Mouse (Mus musculus): ENCODE data around the gene Galnt10. TPM values are rescaled to one million over a fixed set of nuclear protein-coding genes. Genes with fewer than 3 reads are reported as not detected.

Gene Galnt10
- polyA plus RNA-seq, 1 experiment from 2014 or later = 19.7 TPM

DNA sequence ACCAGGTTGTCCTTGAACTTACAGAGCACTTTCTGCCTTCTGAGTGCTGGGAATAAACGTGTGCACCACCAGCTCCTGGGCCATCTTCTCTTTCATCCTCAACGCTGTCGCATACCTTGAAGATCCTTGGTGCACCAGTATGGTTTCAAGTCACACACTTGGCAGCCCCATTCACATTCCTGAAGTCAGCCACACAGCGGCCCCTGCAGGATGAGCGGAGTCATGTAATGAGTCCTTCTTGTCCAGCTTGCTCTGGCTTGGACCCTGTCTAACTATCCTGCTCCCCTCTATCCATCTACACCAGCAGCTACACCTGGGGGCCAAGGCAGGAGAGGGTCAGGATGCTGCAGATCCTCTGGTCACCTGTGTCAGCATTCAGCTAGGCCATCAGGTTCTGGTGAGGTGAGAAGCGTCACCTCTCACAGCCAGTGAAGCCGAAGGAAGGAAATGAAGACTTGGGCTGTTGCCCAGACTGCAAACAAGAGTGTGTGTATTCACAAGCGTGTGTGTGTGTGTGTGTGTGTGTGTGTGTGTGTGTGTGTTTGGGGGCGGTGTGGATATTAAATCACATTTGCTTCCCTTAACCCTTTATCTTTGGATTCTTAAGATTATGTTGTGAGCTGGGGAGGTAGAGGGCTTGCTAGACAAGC is 18.0 kb upstream of the Galnt10 start:
- H3K4me1 ChIP-seq (ENCODE audit: control insufficient read depth, insufficient read depth, low read length) = peaks cover 17% of the 10 kb centered on the region; the same call in 1 of the 2 replicates
- H3K4me2 ChIP-seq (ENCODE audit: low read depth, low read length) = no peak overlapping the region
- H3K9ac ChIP-seq (ENCODE audit: low read depth, low read length) = no peak overlapping the region
- DNase-seq (ENCODE audit: low spot score) (peak; percentile 70), ATAC-seq (ENCODE audit: low read depth) (peak; percentile 21; the same call in 1 of the 2 replicates)
- H3K9me3 ChIP-seq (ENCODE audit: control insufficient read depth, low read length) = no peaks in the 10 kb centered on the region
- 43% methylated on average over 9 of the region's 9 CpGs for WGBS
- H3K4me3 ChIP-seq (ENCODE audit: low read depth, low read length) = no peak overlapping the region
- no peaks in the 10 kb centered on the region for H3K36me3 ChIP-seq (ENCODE audit: control insufficient read depth, insufficient read depth, low read length)
- no peaks in the 10 kb centered on the region; the same call in 1 of the 2 replicates for H3K27me3 ChIP-seq (replicated peaks; ENCODE audit: control insufficient read depth, insufficient read depth, low read length)
- no peak overlapping the region for H3K27ac ChIP-seq (replicated peaks; ENCODE audit: low read depth, low read length)

- ATAC-seq (ENCODE audit: low read depth) = no peak
- 66% methylated on average over 5 of the region's 7 CpGs for WGBS
- H3K4me2 ChIP-seq (ENCODE audit: low read depth, low read length) = no peak overlapping the region
These were observed 13.3 kb upstream of the Galnt10 start for GRCm38 (mm10) chr11:57631805-57632485.

GRCm38 (mm10) chr11:57633006-57633405 is 12.2 kb upstream of the Galnt10 start:
- no peak overlapping the region for H3K9ac ChIP-seq (ENCODE audit: low read depth, low read length)
- 93% methylated on average over 2 of the region's 2 CpGs for WGBS
- H3K4me3 ChIP-seq (ENCODE audit: low read depth, low read length) = no peak overlapping the region
- no peaks in the 10 kb centered on the region for H3K9me3 ChIP-seq (ENCODE audit: control insufficient read depth, low read length)
- ATAC-seq (ENCODE audit: low read depth) (no peak), DNase-seq (ENCODE audit: low spot score) (no peak)
- H3K27ac ChIP-seq (replicated peaks; ENCODE audit: low read depth, low read length) = no peak overlapping the region
- no peaks in the 10 kb centered on the region for H3K36me3 ChIP-seq (ENCODE audit: control insufficient read depth, insufficient read depth, low read length)
- H3K4me1 ChIP-seq (ENCODE audit: control insufficient read depth, insufficient read depth, low read length) = peaks cover 11% of the 10 kb centered on the region
- peaks cover 2% of the 10 kb centered on the region; the same call in 1 of the 2 replicates for H3K27me3 ChIP-seq (replicated peaks; ENCODE audit: control insufficient read depth, insufficient read depth, low read length)
- H3K4me2 ChIP-seq (ENCODE audit: low read depth, low read length) = no peak overlapping the region

More at GRCm38 (mm10) chr11:57631805-57632485, 13.3 kb upstream of the Galnt10 start:
- H3K27me3 ChIP-seq (replicated peaks; ENCODE audit: control insufficient read depth, insufficient read depth, low read length) = peaks cover 2% of the 10 kb centered on the region; the same call in 1 of the 2 replicates
- H3K36me3 ChIP-seq (ENCODE audit: control insufficient read depth, insufficient read depth, low read length) = no peaks in the 10 kb centered on the region
- no peak overlapping the region for H3K4me3 ChIP-seq (ENCODE audit: low read depth, low read length)
- no peak overlapping the region for H3K27ac ChIP-seq (replicated peaks; ENCODE audit: low read depth, low read length)
- H3K9ac ChIP-seq (ENCODE audit: low read depth, low read length) = no peak overlapping the region
- H3K4me1 ChIP-seq (ENCODE audit: control insufficient read depth, insufficient read depth, low read length) = peaks cover 15% of the 10 kb centered on the region
- DNase-seq (ENCODE audit: low spot score) = peak; percentile 33
- no peaks in the 10 kb centered on the region for H3K9me3 ChIP-seq (ENCODE audit: control insufficient read depth, low read length)

DNA sequence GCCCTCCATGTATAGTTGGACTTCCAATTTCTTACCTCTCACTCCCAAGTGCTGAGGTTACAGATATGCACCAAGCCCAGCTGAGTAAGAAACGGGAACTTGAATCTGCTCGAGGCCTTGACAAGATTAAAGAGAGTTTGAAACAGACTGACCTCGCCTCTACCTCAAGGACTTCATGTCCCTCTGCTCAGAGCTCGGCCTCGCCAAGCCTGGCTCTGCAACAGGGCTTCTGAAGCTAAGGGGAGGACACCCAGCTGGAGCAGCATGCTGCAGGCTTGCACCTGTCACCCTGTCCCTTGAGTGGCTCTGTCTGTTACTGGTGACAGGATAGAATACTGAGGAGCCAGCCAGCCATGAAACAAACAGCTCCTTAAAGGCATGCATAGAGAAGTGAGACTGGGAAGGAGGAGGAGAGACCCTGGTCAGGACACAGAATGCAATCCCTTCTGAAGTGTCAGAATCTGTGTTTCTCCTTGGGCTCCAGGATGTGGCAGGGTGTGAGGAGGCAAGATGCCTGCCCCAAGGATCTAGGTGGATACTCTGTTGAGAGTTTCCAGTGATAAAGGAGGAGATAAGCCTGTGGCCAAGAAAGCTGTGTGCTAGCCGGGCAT is 11.2 kb upstream of the Galnt10 start:
- no peak for ATAC-seq (ENCODE audit: low read depth)

GRCm38 (mm10) chr11:57635148-57635547 is 10.1 kb upstream of the Galnt10 start:
- H3K9ac ChIP-seq (ENCODE audit: low read depth, low read length) = no peak overlapping the region
- DNase-seq (ENCODE audit: low spot score) (peak; percentile 68), ATAC-seq (ENCODE audit: low read depth) (no peak)
- WGBS = 11% methylated on average over 9 of the region's 9 CpGs
- no peak overlapping the region for H3K27ac ChIP-seq (replicated peaks; ENCODE audit: low read depth, low read length)
- 0 out of 2 replicates have a peak, but pooled peaks cover 2% of the 10 kb centered on the region for H3K27me3 ChIP-seq (replicated peaks; ENCODE audit: control insufficient read depth, insufficient read depth, low read length)
- no peak overlapping the region for H3K4me2 ChIP-seq (ENCODE audit: low read depth, low read length)
- H3K4me1 ChIP-seq (ENCODE audit: control insufficient read depth, insufficient read depth, low read length) = peaks cover 11% of the 10 kb centered on the region
- H3K4me3 ChIP-seq (ENCODE audit: low read depth, low read length) = no peak overlapping the region
- no peaks in the 10 kb centered on the region for H3K9me3 ChIP-seq (ENCODE audit: control insufficient read depth, low read length)
- H3K36me3 ChIP-seq (ENCODE audit: control insufficient read depth, insufficient read depth, low read length) = no peaks in the 10 kb centered on the region

More for the DNA sequence above, 11.2 kb upstream of the Galnt10 start:
- Histone ChIP-seq H3K9ac (ENCODE audit: low read depth, low read length) (no peak overlapping the region), H3K27me3 (replicated peaks; ENCODE audit: control insufficient read depth, insufficient read depth, low read length) (0 out of 2 replicates have a peak, but pooled peaks cover 2% of the 10 kb centered on the region), H3K27ac (replicated peaks; ENCODE audit: low read depth, low read length) (no peak overlapping the region), H3K9me3 (ENCODE audit: control insufficient read depth, low read length) (no peaks in the 10 kb centered on the region), H3K4me2 (ENCODE audit: low read depth, low read length) (no peak overlapping the region), H3K36me3 (ENCODE audit: control insufficient read depth, insufficient read depth, low read length) (no peaks in the 10 kb centered on the region), H3K4me3 (ENCODE audit: low read depth, low read length) (no peak overlapping the region), H3K4me1 (ENCODE audit: control insufficient read depth, insufficient read depth, low read length) (peaks cover 11% of the 10 kb centered on the region)
- 75% methylated on average over 6 of the region's 6 CpGs for WGBS
- no peak for DNase-seq (ENCODE audit: low spot score)

DNA sequence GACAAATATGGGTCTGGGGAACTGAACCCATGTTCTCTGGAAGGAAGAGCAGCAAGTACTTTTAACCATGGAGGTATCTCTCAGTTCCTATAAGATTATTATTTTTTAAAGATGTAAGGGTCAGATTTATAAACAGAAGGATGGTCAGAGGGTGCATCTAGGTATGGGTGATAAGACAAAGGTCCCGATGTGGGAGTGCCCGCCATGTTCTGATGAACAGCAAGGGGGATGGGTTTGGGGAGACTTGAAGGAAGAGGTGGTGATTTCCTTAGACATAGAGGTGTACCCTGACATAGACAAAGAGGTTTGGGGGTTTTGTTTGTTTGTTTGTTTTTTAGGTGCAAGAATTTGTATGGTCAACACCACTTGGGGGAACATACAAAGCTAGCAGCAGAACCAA is 1.6 kb upstream of the Galnt10 start:
- no peak overlapping the region for H3K27ac ChIP-seq (replicated peaks; ENCODE audit: low read depth, low read length)
- DNase-seq (ENCODE audit: low spot score) (no peak), ATAC-seq (ENCODE audit: low read depth) (no peak)
- H3K9ac ChIP-seq (ENCODE audit: low read depth, low read length) = no peak overlapping the region
- 60% methylated on average over 2 of the region's 2 CpGs for WGBS
- H3K9me3 ChIP-seq (ENCODE audit: control insufficient read depth, low read length) = no peaks in the 10 kb centered on the region
- no peaks in the 10 kb centered on the region for H3K27me3 ChIP-seq (replicated peaks; ENCODE audit: control insufficient read depth, insufficient read depth, low read length)
- H3K4me1 ChIP-seq (ENCODE audit: control insufficient read depth, insufficient read depth, low read length) = peaks cover 19% of the 10 kb centered on the region
- H3K36me3 ChIP-seq (ENCODE audit: control insufficient read depth, insufficient read depth, low read length) = no peaks in the 10 kb centered on the region
- peak overlapping the region; percentile 84 for H3K4me2 ChIP-seq (ENCODE audit: low read depth, low read length)
- peak overlapping the region; percentile 77 for H3K4me3 ChIP-seq (ENCODE audit: low read depth, low read length)

- under 1% methylated on average over 26 of the region's 30 CpGs for WGBS
- Histone ChIP-seq H3K4me2 (ENCODE audit: low read depth, low read length) (peak overlapping the region; percentile 84), H3K9me3 (ENCODE audit: control insufficient read depth, low read length) (no peaks in the 10 kb centered on the region), H3K4me3 (ENCODE audit: low read depth, low read length) (peak overlapping the region; percentile 77), H3K4me1 (ENCODE audit: control insufficient read depth, insufficient read depth, low read length) (peaks cover 25% of the 10 kb centered on the region), H3K27ac (replicated peaks; ENCODE audit: low read depth, low read length) (peak overlapping the region; percentile 69), H3K9ac (ENCODE audit: low read depth, low read length) (peak overlapping the region; percentile 86), H3K36me3 (ENCODE audit: control insufficient read depth, insufficient read depth, low read length) (no peaks in the 10 kb centered on the region), H3K27me3 (replicated peaks; ENCODE audit: control insufficient read depth, insufficient read depth, low read length) (no peaks in the 10 kb centered on the region)
- DNase-seq (ENCODE audit: low spot score) = peak; percentile 71
- ATAC-seq (ENCODE audit: low read depth) = peak; percentile 32
These were observed 811 bp upstream of the Galnt10 start for GRCm38 (mm10) chr11:57644245-57645017.

GRCm38 (mm10) chr11:57645847-57646246 is 605 bp downstream of the Galnt10 start:
- 12% methylated on average over 8 of the region's 8 CpGs for WGBS
- no peaks in the 10 kb centered on the region for H3K36me3 ChIP-seq (ENCODE audit: control insufficient read depth, insufficient read depth, low read length)
- peak overlapping the region; percentile 84 for H3K4me2 ChIP-seq (ENCODE audit: low read depth, low read length)
- H3K4me3 ChIP-seq (ENCODE audit: low read depth, low read length) = peak overlapping the region; percentile 77
- no peaks in the 10 kb centered on the region for H3K27me3 ChIP-seq (replicated peaks; ENCODE audit: control insufficient read depth, insufficient read depth, low read length)
- no peak overlapping the region for H3K27ac ChIP-seq (replicated peaks; ENCODE audit: low read depth, low read length)
- no peaks in the 10 kb centered on the region for H3K9me3 ChIP-seq (ENCODE audit: control insufficient read depth, low read length)
- H3K4me1 ChIP-seq (ENCODE audit: control insufficient read depth, insufficient read depth, low read length) = peaks cover 34% of the 10 kb centered on the region
- H3K9ac ChIP-seq (ENCODE audit: low read depth, low read length) = peak overlapping the region; percentile 86
- ATAC-seq (ENCODE audit: low read depth) (no peak), DNase-seq (ENCODE audit: low spot score) (no peak)

All from embryonic facial prominence, embryonic 14.5 days (tissue).